Mouse (Mus musculus) embryonic fibroblast, embryonic 13.5 days (primary cell): ENCODE results near the gene Gm20388.

Experiments used
- CTCF ChIP-seq: IDR thresholded peaks from 2 replicates; pipeline ENCODE4 v1.5.1; 2011; ENCODE audit warnings: mild to moderate bottlenecking, control low read depth, low read length, moderate library complexity, borderline replicate concordance; ENCODE audit not compliant: insufficient read depth
- POLR2A ChIP-seq: IDR thresholded peaks from 2 replicates; pipeline ENCODE4 v1.6.1; 2011; ENCODE audit warnings: low read depth, mild to moderate bottlenecking, control low read depth, low read length, moderate library complexity

GRCm38 (mm10) chr8:123290679-123291078 is 3380.0 kb downstream of the Gm20388 start:
- no peak for TF ChIP-seq POLR2A
- TF ChIP-seq CTCF: no peak
